Mouse (Mus musculus) cerebellum, adult 2 months (tissue): Measurements from ENCODE around the gene Cracr2b.

Source experiments
- CTCF ChIP-seq: fragments of 200-500 bp; IDR thresholded peaks from 2 replicates; pipeline ENCODE4 v1.5.1; 2011; ENCODE audit warnings: low read depth, mild to moderate bottlenecking, control low read depth, low read length, moderate library complexity, borderline replicate concordance; ENCODE audit not compliant: insufficient read depth
- POLR2A ChIP-seq: fragments of 200-500 bp; IDR thresholded peaks from 2 replicates; pipeline ENCODE4 v1.6.1; 2011; ENCODE audit warnings: low read length, control low read depth, borderline replicate concordance; ENCODE audit not compliant: insufficient read depth

DNA sequence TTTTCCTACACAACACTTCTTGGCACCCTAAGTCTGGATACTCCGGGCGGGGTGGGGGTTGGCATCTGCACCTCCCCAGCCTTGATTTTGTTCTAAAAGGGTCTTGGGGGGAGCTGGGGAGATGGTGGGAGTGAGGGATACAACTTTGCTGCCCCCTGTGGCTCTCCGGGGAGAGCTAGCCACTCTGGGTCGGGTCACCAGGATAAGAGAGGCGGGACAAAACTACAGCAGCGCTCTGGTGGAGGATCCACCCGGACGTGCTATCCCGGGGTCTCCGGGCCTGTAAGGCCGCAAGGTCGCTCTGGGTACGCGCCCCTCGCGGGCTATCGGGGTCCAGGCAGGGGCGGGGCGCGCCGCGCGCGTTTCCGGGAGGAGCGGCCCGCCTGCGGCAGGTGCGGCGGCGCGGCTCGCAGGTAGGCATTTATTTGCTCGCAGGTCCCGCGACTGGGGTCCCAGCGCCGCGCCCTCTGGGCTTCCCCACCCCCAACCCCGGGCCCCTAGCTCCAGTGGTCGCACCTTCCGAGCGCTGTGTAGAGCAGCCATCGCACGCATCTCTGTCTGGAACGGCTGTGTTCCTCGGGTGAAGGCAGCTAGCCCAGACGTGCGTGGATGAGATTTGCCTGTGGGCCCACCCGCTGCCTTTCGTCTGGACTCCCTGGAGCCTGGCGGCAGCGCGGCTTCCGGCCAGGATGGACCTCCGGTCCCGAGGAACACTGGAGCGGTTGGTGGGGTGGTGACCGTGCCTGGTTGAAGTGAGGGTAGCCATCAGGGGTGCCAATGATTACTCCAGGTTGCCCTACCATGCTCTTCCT, 833 bp downstream of the Cracr2b start:
- TF ChIP-seq POLR2A (no peak), CTCF (no peak)
